Mouse (Mus musculus) ES-E14 (cell line): ENCODE measurements around the gene Limd2.

Experiments
- CHD2 ChIP-seq: IDR thresholded peaks from 2 replicates; pipeline ENCODE4 v1.6.1; 2014; ENCODE audit warnings: mild to moderate bottlenecking, low read depth, low read length, inconsistent platforms
- HCFC1 ChIP-seq: IDR thresholded peaks from 2 replicates; pipeline ENCODE4 v1.6.1; 2012; ENCODE audit warnings: low read length, inconsistent platforms, borderline replicate concordance; ENCODE audit not compliant: insufficient read depth
- MAFK ChIP-seq: IDR thresholded peaks from 2 replicates; pipeline ENCODE4 v1.6.1; 2014; ENCODE audit warnings: mild to moderate bottlenecking, low read depth, low read length, inconsistent platforms; ENCODE audit not compliant: insufficient read depth
- ZC3H11A ChIP-seq: IDR thresholded peaks from 2 replicates; pipeline ENCODE4 v1.6.1; 2012; ENCODE audit warnings: low read depth, mild to moderate bottlenecking, inconsistent platforms, low read length, borderline replicate concordance
- ZNF384 ChIP-seq: IDR thresholded peaks from 2 replicates; pipeline ENCODE4 v1.6.1; 2012; ENCODE audit warnings: low read depth, low read length, inconsistent platforms

DNA sequence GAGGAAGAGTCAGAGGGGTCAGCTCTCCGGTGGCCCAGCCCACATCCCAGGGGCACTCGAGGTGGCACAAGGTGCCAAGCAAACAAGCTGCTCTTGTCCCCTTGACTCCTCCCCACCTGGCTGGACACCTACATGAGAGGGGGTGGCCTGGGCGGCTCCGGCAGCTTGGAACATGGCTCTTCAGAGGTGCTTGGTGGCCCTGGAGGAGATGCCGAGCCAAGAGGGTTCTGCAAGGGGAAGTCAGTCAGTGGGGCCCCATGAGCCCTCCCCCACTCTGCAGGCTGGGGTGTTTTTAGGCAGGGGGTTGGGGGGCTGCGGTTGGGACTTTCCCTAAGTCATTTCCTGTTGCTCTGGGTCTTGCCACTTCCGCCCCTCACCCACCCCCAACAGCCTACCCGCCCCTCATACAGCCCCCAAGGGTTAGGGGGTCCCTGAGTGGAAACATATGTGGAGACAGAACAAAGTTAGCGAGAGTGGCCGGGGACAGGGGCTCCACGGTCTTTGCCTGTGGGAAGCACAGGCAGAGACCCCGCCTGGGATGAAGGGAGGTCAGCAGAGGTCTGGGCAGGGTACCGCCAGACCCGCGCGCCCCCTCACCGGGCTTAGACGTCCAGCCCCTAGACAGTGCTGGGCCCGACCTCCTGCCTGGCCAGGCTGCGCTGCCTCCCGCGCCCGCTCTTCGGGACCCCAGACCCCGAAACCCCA lies 1.3 kb downstream of the Limd2 start:
- TF ChIP-seq HCFC1 (no peak), ZC3H11A (no peak), CHD2 (no peak), ZNF384 (no peak), MAFK (no peak)
